Mouse (Mus musculus) hindlimb bud, embryonic 11.5 days (tissue): Measurements from ENCODE around the gene Adamts2.

Experiments used
- DNase-seq: peaks from one replicate; pipeline ENCODE4 v3.0.0-alpha.2; 2012; ENCODE audit warnings: low read depth, low spot score; ENCODE audit errors: extremely low spot score

Adamts2 gene

GRCm38 (mm10) chr11:50622238-50622726 lies 20.4 kb downstream of the Adamts2 start:
- no peak for DNase-seq

GRCm38 (mm10) chr11:50623806-50624205 lies 21.9 kb downstream of the Adamts2 start:
- no peak for DNase-seq

- no peak for DNase-seq
Measured at GRCm38 (mm10) chr11:50624239-50624638, 22.4 kb downstream of the Adamts2 start.

GRCm38 (mm10) chr11:50624720-50625119 lies 22.8 kb downstream of the Adamts2 start:
- no peak for DNase-seq

GRCm38 (mm10) chr11:50628915-50629314 lies 27.0 kb downstream of the Adamts2 start:
- no peak for DNase-seq

GRCm38 (mm10) chr11:50630462-50630861 lies 28.6 kb downstream of the Adamts2 start:
- DNase-seq: no peak

- no peak for DNase-seq
Measured at GRCm38 (mm10) chr11:50632270-50632669, 30.4 kb downstream of the Adamts2 start.

- no peak for DNase-seq
Measured at GRCm38 (mm10) chr11:50635051-50635590, 33.2 kb downstream of the Adamts2 start.

- no peak for DNase-seq
Measured at GRCm38 (mm10) chr11:50637026-50637425, 35.1 kb downstream of the Adamts2 start.

GRCm38 (mm10) chr11:50638197-50638867 lies 36.4 kb downstream of the Adamts2 start:
- DNase-seq: no peak

GRCm38 (mm10) chr11:50638868-50639220 lies 37.0 kb downstream of the Adamts2 start:
- DNase-seq: no peak

GRCm38 (mm10) chr11:50642583-50642982 lies 40.7 kb downstream of the Adamts2 start:
- no peak for DNase-seq

- DNase-seq: no peak
Measured at GRCm38 (mm10) chr11:50646148-50646547, 44.3 kb downstream of the Adamts2 start.

- DNase-seq: no peak
Measured at GRCm38 (mm10) chr11:50648143-50648807, 46.4 kb downstream of the Adamts2 start.

GRCm38 (mm10) chr11:50650037-50650436 lies 48.2 kb downstream of the Adamts2 start:
- DNase-seq: no peak

- DNase-seq: no peak
Measured at GRCm38 (mm10) chr11:50653746-50654431, 52.0 kb downstream of the Adamts2 start.

- no peak for DNase-seq
Measured at GRCm38 (mm10) chr11:50658826-50659225, 56.9 kb downstream of the Adamts2 start.

GRCm38 (mm10) chr11:50662176-50662575 lies 60.3 kb downstream of the Adamts2 start:
- DNase-seq: no peak

- no peak for DNase-seq
Measured at GRCm38 (mm10) chr11:50664826-50665225, 62.9 kb downstream of the Adamts2 start.

GRCm38 (mm10) chr11:50669542-50670362 lies 67.9 kb downstream of the Adamts2 start:
- no peak for DNase-seq

GRCm38 (mm10) chr11:50670363-50670725 lies 68.5 kb downstream of the Adamts2 start:
- no peak for DNase-seq
